Mouse (Mus musculus): ENCODE results near the gene Xpc. TPM values are rescaled to one million over a fixed set of nuclear protein-coding genes. Genes with fewer than 3 reads are reported as not detected.
"Not testable (repeated sequence)": the region's sequence is repeated elsewhere in the genome, so short reads cannot be mapped to it uniquely, and the experiment has no call there.

Gene Xpc
- polyA plus RNA-seq, 1 experiment, result 17.3 TPM

GRCm38 (mm10) chr6:91483371-91483770 is 32.3 kb downstream of the Xpc start:
- no peak for DNase-seq
- Histone ChIP-seq H3K4me1 (ENCODE audit: control insufficient read depth, insufficient read depth, low read length) (no peaks in the 10 kb centered on the region; the same call in 1 of the 2 replicates), H3K4me3 (replicated peaks; ENCODE audit: extremely low read depth, low read depth, low read length) (no peak overlapping the region)
- TF ChIP-seq CTCF (IDR thresholded peaks at IDR 0.05; ENCODE audit: insufficient read depth, low read length) (no peak), POLR2A (IDR thresholded peaks at IDR 0.05; ENCODE audit: borderline replicate concordance, extremely low read depth, low read depth, low read length) (no peak)
- WGBS, result 74% methylated on average over 2 of the region's 2 CpGs

GRCm38 (mm10) chr6:91476541-91476940 is 39.1 kb downstream of the Xpc start:
- no peak for DNase-seq
- 90% methylated on average over 2 of the region's 2 CpGs for WGBS

GRCm38 (mm10) chr6:91474441-91475190 is 41.1 kb downstream of the Xpc start:
- TF ChIP-seq CTCF (IDR thresholded peaks at IDR 0.05; ENCODE audit: insufficient read depth, low read length) (no peak), POLR2A (IDR thresholded peaks at IDR 0.05; ENCODE audit: borderline replicate concordance, extremely low read depth, low read depth, low read length) (no peak)
- H3K4me3 ChIP-seq (replicated peaks; ENCODE audit: extremely low read depth, low read depth, low read length), result peak overlapping the region; percentile 86
- 34% methylated on average over 9 of the region's 9 CpGs for WGBS
- DNase-seq, result no peak
- peaks cover 14% of the 10 kb centered on the region for H3K4me1 ChIP-seq (ENCODE audit: control insufficient read depth, insufficient read depth, low read length)

More at GRCm38 (mm10) chr6:91476541-91476940, 39.1 kb downstream of the Xpc start:
- Histone ChIP-seq H3K4me3 (replicated peaks; ENCODE audit: extremely low read depth, low read depth, low read length) (no peak overlapping the region), H3K4me1 (ENCODE audit: control insufficient read depth, insufficient read depth, low read length) (peaks cover 14% of the 10 kb centered on the region)
- TF ChIP-seq CTCF (IDR thresholded peaks at IDR 0.05; ENCODE audit: insufficient read depth, low read length) (no peak), POLR2A (IDR thresholded peaks at IDR 0.05; ENCODE audit: borderline replicate concordance, extremely low read depth, low read depth, low read length) (no peak)

- no peak for DNase-seq
- no peak for TF ChIP-seq POLR2A (IDR thresholded peaks at IDR 0.05; ENCODE audit: borderline replicate concordance, extremely low read depth, low read depth, low read length)
- TF ChIP-seq CTCF (IDR thresholded peaks at IDR 0.05; ENCODE audit: insufficient read depth, low read length), result no peak
- H3K4me3 ChIP-seq (replicated peaks; ENCODE audit: extremely low read depth, low read depth, low read length), result peak overlapping the region; percentile 86
- WGBS, result under 1% methylated on average over 27 of the region's 27 CpGs
- H3K4me1 ChIP-seq (ENCODE audit: control insufficient read depth, insufficient read depth, low read length), result peaks cover 14% of the 10 kb centered on the region
These were observed 41.8 kb downstream of the Xpc start for GRCm38 (mm10) chr6:91473805-91474440.

GRCm38 (mm10) chr6:91472868-91473804 is 42.6 kb downstream of the Xpc start, which contains the start of the genes Chchd4 and Tmem43:
Chchd4 (minus strand) TSS chr6:91473546.
Tmem43 (plus strand) TSS chr6:91473703.
- WGBS, result under 1% methylated on average over 74 of the region's 74 CpGs
- H3K4me1 ChIP-seq (ENCODE audit: control insufficient read depth, insufficient read depth, low read length), result peaks cover 14% of the 10 kb centered on the region
- peak; percentile 99 for DNase-seq
- H3K4me3 ChIP-seq (replicated peaks; ENCODE audit: extremely low read depth, low read depth, low read length), result peak within 1 kb of the TSS; percentile 86
- peak; percentile 92; the same call in 1 of the 2 replicates for TF ChIP-seq POLR2A (IDR thresholded peaks at IDR 0.05; ENCODE audit: borderline replicate concordance, extremely low read depth, low read depth, low read length)
- no peak for TF ChIP-seq CTCF (IDR thresholded peaks at IDR 0.05; ENCODE audit: insufficient read depth, low read length)

GRCm38 (mm10) chr6:91472319-91472718 is 43.4 kb downstream of the Xpc start:
- 44% methylated on average over 6 of the region's 6 CpGs for WGBS
- Histone ChIP-seq H3K4me3 (replicated peaks; ENCODE audit: extremely low read depth, low read depth, low read length) (no peak overlapping the region), H3K4me1 (ENCODE audit: control insufficient read depth, insufficient read depth, low read length) (peaks cover 14% of the 10 kb centered on the region)
- TF ChIP-seq POLR2A (IDR thresholded peaks at IDR 0.05; ENCODE audit: borderline replicate concordance, extremely low read depth, low read depth, low read length) (no peak), CTCF (IDR thresholded peaks at IDR 0.05; ENCODE audit: insufficient read depth, low read length) (no peak)
- no peak for DNase-seq

GRCm38 (mm10) chr6:91471427-91471826 is 44.3 kb downstream of the Xpc start:
- not testable (repeated sequence) for H3K4me3 ChIP-seq (replicated peaks; ENCODE audit: extremely low read depth, low read depth, low read length); DNase-seq
- 93% methylated on average over 3 of the region's 3 CpGs for whole genome bisulfite sequencing
- peaks cover 14% of the 10 kb centered on the region for H3K4me1 ChIP-seq (ENCODE audit: control insufficient read depth, insufficient read depth, low read length)

GRCm38 (mm10) chr6:91470712-91471111 is 45.0 kb downstream of the Xpc start:
- Histone ChIP-seq H3K4me1 (ENCODE audit: control insufficient read depth, insufficient read depth, low read length) (peaks cover 14% of the 10 kb centered on the region), H3K4me3 (replicated peaks; ENCODE audit: extremely low read depth, low read depth, low read length) (no peak overlapping the region)
- no peak for DNase-seq
- WGBS, result 82% methylated on average over 2 of the region's 2 CpGs
- TF ChIP-seq POLR2A (IDR thresholded peaks at IDR 0.05; ENCODE audit: borderline replicate concordance, extremely low read depth, low read depth, low read length) (no peak), CTCF (IDR thresholded peaks at IDR 0.05; ENCODE audit: insufficient read depth, low read length) (no peak)

- TF ChIP-seq POLR2A (IDR thresholded peaks at IDR 0.05; ENCODE audit: borderline replicate concordance, extremely low read depth, low read depth, low read length) (no peak), CTCF (IDR thresholded peaks at IDR 0.05; ENCODE audit: insufficient read depth, low read length) (no peak)
- Histone ChIP-seq H3K4me3 (replicated peaks; ENCODE audit: extremely low read depth, low read depth, low read length) (no peak overlapping the region), H3K4me1 (ENCODE audit: control insufficient read depth, insufficient read depth, low read length) (0 out of 2 replicates have a peak, but pooled peaks cover under 1% of the 10 kb centered on the region)
- DNase-seq, result no peak
- 71% methylated on average over 1 of the region's 1 CpGs for whole genome bisulfite sequencing
These were observed 48.6 kb downstream of the Xpc start for GRCm38 (mm10) chr6:91467106-91467505.

Data from lung, adult 2 months (tissue).